Mouse (Mus musculus): ENCODE measurements around the gene Fntb. TPM values are rescaled to one million over a fixed set of nuclear protein-coding genes. Genes with fewer than 3 reads are reported as not detected.

Gene Fntb
- total and polyA plus RNA-seq, 3 experiments, result 10.4 to 79.8 (median 30.1) TPM

- H3K36me3 ChIP-seq (replicated peaks), result no peaks in the 10 kb centered on the region
- DNase-seq (ENCODE audit: low spot score) (no peak), ATAC-seq (ENCODE audit: extremely low read depth, insufficient number of reproducible peaks, low FRiP score, poor library complexity, severe bottlenecking) (no peak)
- H3K27me3 ChIP-seq (ENCODE audit: insufficient read depth, low read length), result peaks cover 76% of the 10 kb centered on the region
- H3K9me3 ChIP-seq (replicated peaks), result no peaks in the 10 kb centered on the region
- H3K4me3 ChIP-seq (ENCODE audit: low read depth, low read length), result no peak overlapping the region
- H3K4me1 ChIP-seq (ENCODE audit: insufficient read depth, low read depth, low read length), result peaks cover 5% of the 10 kb centered on the region; the same call in 1 of the 2 replicates
- TF ChIP-seq GATA2 (IDR thresholded peaks at IDR 0.05; ENCODE audit: borderline replicate concordance, low read depth, low read length) (no peak), CTCF (IDR thresholded peaks at IDR 0.05; ENCODE audit: low read depth, low read length) (no peak), TAL1 (conservative IDR thresholded peaks at IDR 0.05; ENCODE audit: low read depth, low read length) (no peak), GATA1 (IDR thresholded peaks at IDR 0.05; ENCODE audit: borderline replicate concordance, low read length) (no peak), POLR2AphosphoS5 (IDR thresholded peaks at IDR 0.05; ENCODE audit: insufficient replicate concordance, low read depth, low read length) (no peak)
Observed at GRCm38 (mm10) chr12:76813543-76813942, 48.2 kb downstream of the Fntb start.

- H3K4me1 ChIP-seq (ENCODE audit: insufficient read depth, low read depth, low read length), result peaks cover 5% of the 10 kb centered on the region; the same call in 1 of the 2 replicates
- no peaks in the 10 kb centered on the region for H3K36me3 ChIP-seq (replicated peaks)
- H3K9me3 ChIP-seq (replicated peaks), result no peaks in the 10 kb centered on the region
- TF ChIP-seq TAL1 (conservative IDR thresholded peaks at IDR 0.05; ENCODE audit: low read depth, low read length), result no peak
- no peak for TF ChIP-seq POLR2AphosphoS5 (IDR thresholded peaks at IDR 0.05; ENCODE audit: insufficient replicate concordance, low read depth, low read length)
- TF ChIP-seq GATA2 (IDR thresholded peaks at IDR 0.05; ENCODE audit: borderline replicate concordance, low read depth, low read length), result no peak
- TF ChIP-seq GATA1 (IDR thresholded peaks at IDR 0.05; ENCODE audit: borderline replicate concordance, low read length), result no peak
- TF ChIP-seq CTCF (IDR thresholded peaks at IDR 0.05; ENCODE audit: low read depth, low read length), result no peak
- ATAC-seq (ENCODE audit: extremely low read depth, insufficient number of reproducible peaks, low FRiP score, poor library complexity, severe bottlenecking), result no peak
- H3K27me3 ChIP-seq (ENCODE audit: insufficient read depth, low read length), result peaks cover 82% of the 10 kb centered on the region
- no peak for DNase-seq (ENCODE audit: low spot score)
- no peak overlapping the region for H3K4me3 ChIP-seq (ENCODE audit: low read depth, low read length)
Observed at GRCm38 (mm10) chr12:76814120-76814519, 48.7 kb downstream of the Fntb start.

- TF ChIP-seq CTCF (IDR thresholded peaks at IDR 0.05; ENCODE audit: low read depth, low read length) (no peak), POLR2AphosphoS5 (IDR thresholded peaks at IDR 0.05; ENCODE audit: insufficient replicate concordance, low read depth, low read length) (no peak), GATA1 (IDR thresholded peaks at IDR 0.05; ENCODE audit: borderline replicate concordance, low read length) (no peak), GATA2 (IDR thresholded peaks at IDR 0.05; ENCODE audit: borderline replicate concordance, low read depth, low read length) (no peak), TAL1 (conservative IDR thresholded peaks at IDR 0.05; ENCODE audit: low read depth, low read length) (no peak)
- Histone ChIP-seq H3K27me3 (ENCODE audit: insufficient read depth, low read length) (peaks cover 87% of the 10 kb centered on the region), H3K4me3 (ENCODE audit: low read depth, low read length) (no peak overlapping the region), H3K9me3 (replicated peaks) (no peaks in the 10 kb centered on the region), H3K36me3 (replicated peaks) (no peaks in the 10 kb centered on the region), H3K4me1 (ENCODE audit: insufficient read depth, low read depth, low read length) (peaks cover 5% of the 10 kb centered on the region; the same call in 1 of the 2 replicates)
- DNase-seq (ENCODE audit: low spot score), result no peak
- ATAC-seq (ENCODE audit: extremely low read depth, insufficient number of reproducible peaks, low FRiP score, poor library complexity, severe bottlenecking), result no peak
Observed at GRCm38 (mm10) chr12:76816720-76817119, 51.3 kb downstream of the Fntb start.

- Histone ChIP-seq H3K4me3 (ENCODE audit: low read depth, low read length) (no peak overlapping the region), H3K9me3 (replicated peaks) (peaks cover 4% of the 10 kb centered on the region), H3K36me3 (replicated peaks) (no peaks in the 10 kb centered on the region), H3K4me1 (ENCODE audit: insufficient read depth, low read depth, low read length) (peaks cover 5% of the 10 kb centered on the region; the same call in 1 of the 2 replicates), H3K27me3 (ENCODE audit: insufficient read depth, low read length) (peaks cover 92% of the 10 kb centered on the region)
- no peak for ATAC-seq (ENCODE audit: extremely low read depth, insufficient number of reproducible peaks, low FRiP score, poor library complexity, severe bottlenecking)
- no peak for TF ChIP-seq CTCF (IDR thresholded peaks at IDR 0.05; ENCODE audit: low read depth, low read length)
- no peak for TF ChIP-seq TAL1 (conservative IDR thresholded peaks at IDR 0.05; ENCODE audit: low read depth, low read length)
- TF ChIP-seq POLR2AphosphoS5 (IDR thresholded peaks at IDR 0.05; ENCODE audit: insufficient replicate concordance, low read depth, low read length), result no peak
- TF ChIP-seq GATA1 (IDR thresholded peaks at IDR 0.05; ENCODE audit: borderline replicate concordance, low read length), result no peak
- TF ChIP-seq GATA2 (IDR thresholded peaks at IDR 0.05; ENCODE audit: borderline replicate concordance, low read depth, low read length), result no peak
- no peak for DNase-seq (ENCODE audit: low spot score)
Observed at GRCm38 (mm10) chr12:76817176-76817575, 51.8 kb downstream of the Fntb start.

- no peak for TF ChIP-seq POLR2AphosphoS5 (IDR thresholded peaks at IDR 0.05; ENCODE audit: insufficient replicate concordance, low read depth, low read length)
- TF ChIP-seq GATA2 (IDR thresholded peaks at IDR 0.05; ENCODE audit: borderline replicate concordance, low read depth, low read length), result no peak
- no peak for TF ChIP-seq TAL1 (conservative IDR thresholded peaks at IDR 0.05; ENCODE audit: low read depth, low read length)
- TF ChIP-seq GATA1 (IDR thresholded peaks at IDR 0.05; ENCODE audit: borderline replicate concordance, low read length), result no peak
- TF ChIP-seq CTCF (IDR thresholded peaks at IDR 0.05; ENCODE audit: low read depth, low read length), result no peak
- peaks cover 5% of the 10 kb centered on the region; the same call in 1 of the 2 replicates for H3K4me1 ChIP-seq (ENCODE audit: insufficient read depth, low read depth, low read length)
- peaks cover 10% of the 10 kb centered on the region for H3K9me3 ChIP-seq (replicated peaks)
- no peak for DNase-seq (ENCODE audit: low spot score)
- H3K4me3 ChIP-seq (ENCODE audit: low read depth, low read length), result no peak overlapping the region
- H3K27me3 ChIP-seq (ENCODE audit: insufficient read depth, low read length), result peaks cover 93% of the 10 kb centered on the region
- ATAC-seq (ENCODE audit: extremely low read depth, insufficient number of reproducible peaks, low FRiP score, poor library complexity, severe bottlenecking), result no peak
- H3K36me3 ChIP-seq (replicated peaks), result no peaks in the 10 kb centered on the region
Observed at GRCm38 (mm10) chr12:76818120-76818519, 52.7 kb downstream of the Fntb start.

- no peaks in the 10 kb centered on the region for H3K36me3 ChIP-seq (replicated peaks)
- H3K9me3 ChIP-seq (replicated peaks), result peaks cover 10% of the 10 kb centered on the region
- no peak overlapping the region for H3K4me3 ChIP-seq (ENCODE audit: low read depth, low read length)
- DNase-seq (ENCODE audit: low spot score) (no peak), ATAC-seq (ENCODE audit: extremely low read depth, insufficient number of reproducible peaks, low FRiP score, poor library complexity, severe bottlenecking) (no peak)
- H3K4me1 ChIP-seq (ENCODE audit: insufficient read depth, low read depth, low read length), result 0 out of 2 replicates have a peak, but pooled peaks cover 2% of the 10 kb centered on the region
- peaks cover 95% of the 10 kb centered on the region for H3K27me3 ChIP-seq (ENCODE audit: insufficient read depth, low read length)
- TF ChIP-seq POLR2AphosphoS5 (IDR thresholded peaks at IDR 0.05; ENCODE audit: insufficient replicate concordance, low read depth, low read length) (no peak), CTCF (IDR thresholded peaks at IDR 0.05; ENCODE audit: low read depth, low read length) (no peak), GATA1 (IDR thresholded peaks at IDR 0.05; ENCODE audit: borderline replicate concordance, low read length) (no peak), TAL1 (conservative IDR thresholded peaks at IDR 0.05; ENCODE audit: low read depth, low read length) (no peak), GATA2 (IDR thresholded peaks at IDR 0.05; ENCODE audit: borderline replicate concordance, low read depth, low read length) (no peak)
Observed at GRCm38 (mm10) chr12:76818908-76819307, 53.5 kb downstream of the Fntb start.
